Mouse (Mus musculus): ENCODE data around the gene Zfp768. TPM values are rescaled to one million over a fixed set of nuclear protein-coding genes. Genes with fewer than 3 reads are reported as not detected.

Zfp768 gene
- polyA plus RNA-seq, 1 experiment from 2014 or later: 20.8 TPM

Other genes with a start within 250 kb of the Zfp768 start
- 1.2 and 2.1 TPM in 2 replicates for gene Qprt, start 223.4 kb downstream of the Zfp768 start, polyA plus RNA-seq (2016; fragmentation: Nextera tagmentation; extraction: Ambion mirVana)
- gene Spn, start 207.8 kb downstream of the Zfp768 start, polyA plus RNA-seq (2016; fragmentation: Nextera tagmentation; extraction: Ambion mirVana): 0.15 and 0.34 TPM in 2 replicates
- 86.4 and 97.3 TPM in 2 replicates for gene Cd2bp2, start 149.5 kb downstream of the Zfp768 start, polyA plus RNA-seq (2016; fragmentation: Nextera tagmentation; extraction: Ambion mirVana)
- 43.4 and 45.6 TPM in 2 replicates for gene Tbc1d10b, start 137.1 kb downstream of the Zfp768 start, polyA plus RNA-seq (2016; fragmentation: Nextera tagmentation; extraction: Ambion mirVana)
- gene Mylpf, start 136.7 kb downstream of the Zfp768 start, polyA plus RNA-seq (2016; fragmentation: Nextera tagmentation; extraction: Ambion mirVana): 54.2 and 72.8 TPM in 2 replicates
- gene Zfp553, start 112.5 kb downstream of the Zfp768 start, polyA plus RNA-seq (2016; fragmentation: Nextera tagmentation; extraction: Ambion mirVana): 67.6 and 68.9 TPM in 2 replicates
- 30.1 and 32.8 TPM in 2 replicates for gene Sept1, start 112.5 kb downstream of the Zfp768 start, polyA plus RNA-seq (2016; fragmentation: Nextera tagmentation; extraction: Ambion mirVana)
- gene Zfp771, start 101.3 kb downstream of the Zfp768 start, polyA plus RNA-seq (2016; fragmentation: Nextera tagmentation; extraction: Ambion mirVana): 58.1 and 61.9 TPM in 2 replicates
- gene Dctpp1, start 84.9 kb downstream of the Zfp768 start, polyA plus RNA-seq (2016; fragmentation: Nextera tagmentation; extraction: Ambion mirVana): 130 and 144 TPM in 2 replicates
- gene Sephs2, start 71.5 kb downstream of the Zfp768 start, polyA plus RNA-seq (2016; fragmentation: Nextera tagmentation; extraction: Ambion mirVana): 65.2 and 73.1 TPM in 2 replicates
- gene Itgal, start 49.3 kb downstream of the Zfp768 start, polyA plus RNA-seq (2016; fragmentation: Nextera tagmentation; extraction: Ambion mirVana): 1.3 and 2.0 TPM in 2 replicates
- gene Zfp747, start 30.5 kb upstream of the Zfp768 start, polyA plus RNA-seq (2016; fragmentation: Nextera tagmentation; extraction: Ambion mirVana): 7.2 and 8.3 TPM in 2 replicates
- 5.3 TPM in 2 replicates for gene 9130019O22Rik, start 41.6 kb upstream of the Zfp768 start, polyA plus RNA-seq (2016; fragmentation: Nextera tagmentation; extraction: Ambion mirVana)
- 6.4 and 7.8 TPM in 2 replicates for gene E430018J23Rik, start 48.0 kb upstream of the Zfp768 start, polyA plus RNA-seq (2016; fragmentation: Nextera tagmentation; extraction: Ambion mirVana)
- gene Zfp764, start 61.2 kb upstream of the Zfp768 start, polyA plus RNA-seq (2016; fragmentation: Nextera tagmentation; extraction: Ambion mirVana): 5.7 and 6.8 TPM in 2 replicates
- 31.4 and 36.0 TPM in 2 replicates for gene Zfp688, start 76.5 kb upstream of the Zfp768 start, polyA plus RNA-seq (2016; fragmentation: Nextera tagmentation; extraction: Ambion mirVana)
- gene Zfp689, start 103.6 kb upstream of the Zfp768 start, polyA plus RNA-seq (2016; fragmentation: Nextera tagmentation; extraction: Ambion mirVana): 17.4 and 20.3 TPM in 2 replicates
- gene Prr14, start 114.0 kb upstream of the Zfp768 start, polyA plus RNA-seq (2016; fragmentation: Nextera tagmentation; extraction: Ambion mirVana): 56.1 and 63.5 TPM in 2 replicates
- 13.1 and 16.9 TPM in 2 replicates for gene Fbrs, start 133.6 kb upstream of the Zfp768 start, polyA plus RNA-seq (2016; fragmentation: Nextera tagmentation; extraction: Ambion mirVana)
- 72.9 and 79.9 TPM in 2 replicates for gene Srcap, start 166.4 kb upstream of the Zfp768 start, polyA plus RNA-seq (2016; fragmentation: Nextera tagmentation; extraction: Ambion mirVana)
- 14.3 and 15.0 TPM in 2 replicates for gene Gm42715, start 174.0 kb upstream of the Zfp768 start, polyA plus RNA-seq (2016; fragmentation: Nextera tagmentation; extraction: Ambion mirVana)
- gene Tmem265, start 215.8 kb upstream of the Zfp768 start, polyA plus RNA-seq (2016; fragmentation: Nextera tagmentation; extraction: Ambion mirVana): 4.1 and 6.1 TPM in 2 replicates
- 49.2 and 54.8 TPM in 2 replicates for gene Phkg2, start 227.8 kb upstream of the Zfp768 start, polyA plus RNA-seq (2016; fragmentation: Nextera tagmentation; extraction: Ambion mirVana)
- gene Ccdc189, start 243.0 kb upstream of the Zfp768 start, polyA plus RNA-seq (2016; fragmentation: Nextera tagmentation; extraction: Ambion mirVana): 14.0 and 14.1 TPM in 2 replicates
- 54.1 and 61.2 TPM in 2 replicates for gene Rnf40, start 243.2 kb upstream of the Zfp768 start, polyA plus RNA-seq (2016; fragmentation: Nextera tagmentation; extraction: Ambion mirVana)